Mouse (Mus musculus): ENCODE data around the gene Tmem131l.

GRCm38 (mm10) chr3:84032933-84033730, 6.8 kb downstream of the Tmem131l start:
- TF ChIP-seq CTCF (IDR thresholded peaks at IDR 0.05; ENCODE audit: extremely low read depth, insufficient read length, insufficient replicate concordance, low read depth, low read length) (no peak), POLR2A (IDR thresholded peaks at IDR 0.05; ENCODE audit: low read depth, low read length) (no peak)
